Mouse (Mus musculus): Measurements from ENCODE around the gene Senp1.

GRCm38 (mm10) chr15:98142515-98142914 is 49.0 kb upstream of the Senp1 start:
- TF ChIP-seq CTCF (IDR thresholded peaks at IDR 0.05; ENCODE audit: borderline replicate concordance, control insufficient read depth, extremely low read depth, insufficient read depth, low read length, poor library complexity) = no peak
- TF ChIP-seq POLR2A (IDR thresholded peaks at IDR 0.05; ENCODE audit: control insufficient read depth, extremely low read depth, insufficient read depth, low read length, poor library complexity) = no peak

All from thymus, adult 2 months (tissue).